Mouse (Mus musculus) hindbrain, embryonic 16.5 days (tissue): ENCODE measurements around the gene Hrh2. TPM values are rescaled to one million over a fixed set of nuclear protein-coding genes. Genes with fewer than 3 reads are reported as not detected.

Experiments
- ATAC-seq: fragments of 200-750 bp; cut with Nextera tagmentation; 2 replicates; pipeline ENCODE4 v1.8.0; 2017; ENCODE audit warnings: moderate TSS enrichment, moderate library complexity
- H3K27ac ChIP-seq: fragments of 300-500 bp; sonication (generic); 2 replicates; pipeline ENCODE4 v1.5.1; 2014; ENCODE audit warnings: low read depth, mild to moderate bottlenecking, control low read depth, low read length, moderate library complexity
- H3K27me3 ChIP-seq: fragments of 300-500 bp; sonication (generic); replicated peaks from 2 replicates; pipeline ENCODE4 v1.6.1; 2014; ENCODE audit warnings: low read length; ENCODE audit not compliant: control insufficient read depth, insufficient read depth
- H3K36me3 ChIP-seq: fragments of 300-500 bp; sonication (generic); 2 replicates; pipeline ENCODE4 v1.6.1; 2014; ENCODE audit warnings: mild to moderate bottlenecking, low read length, moderate library complexity, mixed read lengths; ENCODE audit not compliant: control insufficient read depth, insufficient read depth
- H3K4me1 ChIP-seq: fragments of 300-500 bp; sonication (generic); 2 replicates; pipeline ENCODE4 v1.6.1; 2014; ENCODE audit warnings: low read depth, low read length; ENCODE audit not compliant: control insufficient read depth, insufficient read depth
- H3K4me2 ChIP-seq: fragments of 300-500 bp; sonication (generic); 2 replicates; pipeline ENCODE4 v1.6.1; 2014; ENCODE audit warnings: mild to moderate bottlenecking, low read length, control low read depth, moderate library complexity
- H3K4me3 ChIP-seq: fragments of 300-500 bp; sonication (generic); 2 replicates; pipeline ENCODE4 v1.5.1; 2014; ENCODE audit warnings: mild to moderate bottlenecking, low read length, control low read depth, moderate library complexity
- H3K9ac ChIP-seq: fragments of 300-500 bp; sonication (generic); 2 replicates; pipeline ENCODE4 v1.6.1; 2014; ENCODE audit warnings: low read depth, mild to moderate bottlenecking, control low read depth, low read length, moderate library complexity
- H3K9me3 ChIP-seq: fragments of 300-500 bp; sonication (generic); 2 replicates; pipeline ENCODE4 v1.6.1; 2014; ENCODE audit warnings: mild to moderate bottlenecking, low read length, moderate library complexity; ENCODE audit not compliant: control insufficient read depth
- WGBS: fragments of 180-500 bp; shearing (Covaris S2); extraction: QIAGEN DNeasy Blood & Tissue Kit; methylation state at CpG from one replicate; pipeline ENCODE4 v1.1.7; 2014; 5-methylcytosine and 5-hydroxymethylcytosine counted together
- polyA plus RNA-seq: library from polyadenylated mRNA; unstranded; fragments of >200 nt; fragmentation: Nextera tagmentation; extraction: Ambion mirVana; gene quantifications from 2 replicates; pipeline ENCODE4 v1.2.1, GENCODE M21; 2015

The Hrh2 gene
- polyA plus RNA-seq, 1 experiment from 2014 or later, result 1.1 TPM

- H3K4me3 ChIP-seq, result no peak overlapping the region
- H3K27ac ChIP-seq, result peak overlapping the region; percentile 35; the same call in 1 of the 2 replicates
- no peaks in the 10 kb centered on the region for H3K9me3 ChIP-seq
- H3K27me3 ChIP-seq, result no peaks in the 10 kb centered on the region
- peaks cover 19% of the 10 kb centered on the region for H3K4me1 ChIP-seq
- ATAC-seq, result no peak
- H3K9ac ChIP-seq, result peak overlapping the region; percentile 32
- 24% methylated on average over 8 of the region's 8 CpGs for WGBS
- H3K4me2 ChIP-seq, result 0 out of 2 replicates have a peak overlapping the region, but pooled peaks have one; percentile 19
- H3K36me3 ChIP-seq, result no peaks in the 10 kb centered on the region
Observed at GRCm38 (mm10) chr13:54281623-54282022, 89.7 kb downstream of the Hrh2 start.

GRCm38 (mm10) chr13:54282149-54282860 is 90.4 kb downstream of the Hrh2 start:
- H3K27ac ChIP-seq, result peak overlapping the region; percentile 73
- 15% methylated on average over 17 of the region's 17 CpGs for WGBS
- peak overlapping the region; percentile 43 for H3K9ac ChIP-seq
- peak; percentile 49 for ATAC-seq
- no peaks in the 10 kb centered on the region for H3K36me3 ChIP-seq
- H3K4me2 ChIP-seq, result peak overlapping the region; percentile 53
- no peaks in the 10 kb centered on the region for H3K27me3 ChIP-seq
- peaks cover 19% of the 10 kb centered on the region for H3K4me1 ChIP-seq
- H3K9me3 ChIP-seq, result no peaks in the 10 kb centered on the region
- H3K4me3 ChIP-seq, result peak overlapping the region; percentile 14; the same call in 1 of the 2 replicates

DNA sequence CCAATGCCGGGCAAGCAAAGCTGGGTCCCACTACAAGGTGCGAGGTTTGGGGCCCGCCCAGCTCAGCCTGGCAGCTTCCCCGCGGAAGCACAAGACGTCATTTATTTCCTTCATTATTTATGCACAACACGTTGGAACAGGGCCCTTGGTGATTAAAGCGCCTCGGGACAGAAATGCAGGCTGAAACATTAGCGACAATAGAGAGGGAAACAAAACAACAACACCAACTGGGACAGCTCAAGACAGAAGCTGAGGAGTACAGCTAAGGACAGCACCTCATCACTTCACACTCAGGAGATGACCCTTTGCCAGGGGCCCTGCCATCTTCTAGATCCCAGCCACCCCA is 90.9 kb downstream of the Hrh2 start:
- Histone ChIP-seq H3K27me3 (no peaks in the 10 kb centered on the region), H3K36me3 (no peaks in the 10 kb centered on the region), H3K4me1 (peaks cover 19% of the 10 kb centered on the region), H3K4me2 (peak overlapping the region; percentile 53), H3K4me3 (peak overlapping the region; percentile 14; the same call in 1 of the 2 replicates), H3K9me3 (no peaks in the 10 kb centered on the region), H3K27ac (peak overlapping the region; percentile 73), H3K9ac (peak overlapping the region; percentile 43; the same call in 1 of the 2 replicates)
- WGBS, result 2% methylated on average over 10 of the region's 10 CpGs
- ATAC-seq, result peak; percentile 49

Other genes starting within 250 kb of the Hrh2 start
- gene Drd1, start 136.4 kb upstream of the Hrh2 start, polyA plus RNA-seq, result 2.1 and 2.4 TPM in 2 replicates
- gene Sfxn1, start 120.3 kb upstream of the Hrh2 start, polyA plus RNA-seq, result 89.7 and 97.0 TPM in 2 replicates
- 36.6 and 41.9 TPM in 2 replicates for gene Cplx2, start 179.2 kb downstream of the Hrh2 start, polyA plus RNA-seq